Mouse (Mus musculus): ENCODE results near the gene Sptan1.

GRCm38 (mm10) chr2:30048101-30048501 lies 82.7 kb downstream of the Sptan1 start:
- no peak for TF ChIP-seq CTCF (IDR thresholded peaks at IDR 0.05; ENCODE audit: low read depth)
- TF ChIP-seq EP300 (IDR thresholded peaks at IDR 0.05; ENCODE audit: low read depth) = no peak

Measured in heart, postnatal 0 days (tissue).